Mouse (Mus musculus) embryonic stem cell, embryonic (primary cell): ENCODE measurements around the gene Chchd3.

Source experiments
- CTCF ChIA-PET, 4 experiments: fragments of 300-600 bp in 2 of 4; fragments of 350-600 bp in 2 of 4; sonication (Branson Sonifier 250); formaldehyde crosslinking; loops; one replicate each; lab custom pipeline; 2022; ENCODE audit warnings: inconsistent platforms in 2 of 4; lab: Charles Lee
- POLR2A ChIA-PET, 4 experiments: fragments of 300-600 bp in 2 of 4; fragments of 350-600 bp in 2 of 4; sonication (Branson Sonifier 250); formaldehyde crosslinking; loops; one replicate each; lab custom pipeline; 2022; ENCODE audit warnings: antibody characterized with exemption in 4 of 4, inconsistent platforms in 1 of 4; lab: Charles Lee

Gene Chchd3

DNA sequence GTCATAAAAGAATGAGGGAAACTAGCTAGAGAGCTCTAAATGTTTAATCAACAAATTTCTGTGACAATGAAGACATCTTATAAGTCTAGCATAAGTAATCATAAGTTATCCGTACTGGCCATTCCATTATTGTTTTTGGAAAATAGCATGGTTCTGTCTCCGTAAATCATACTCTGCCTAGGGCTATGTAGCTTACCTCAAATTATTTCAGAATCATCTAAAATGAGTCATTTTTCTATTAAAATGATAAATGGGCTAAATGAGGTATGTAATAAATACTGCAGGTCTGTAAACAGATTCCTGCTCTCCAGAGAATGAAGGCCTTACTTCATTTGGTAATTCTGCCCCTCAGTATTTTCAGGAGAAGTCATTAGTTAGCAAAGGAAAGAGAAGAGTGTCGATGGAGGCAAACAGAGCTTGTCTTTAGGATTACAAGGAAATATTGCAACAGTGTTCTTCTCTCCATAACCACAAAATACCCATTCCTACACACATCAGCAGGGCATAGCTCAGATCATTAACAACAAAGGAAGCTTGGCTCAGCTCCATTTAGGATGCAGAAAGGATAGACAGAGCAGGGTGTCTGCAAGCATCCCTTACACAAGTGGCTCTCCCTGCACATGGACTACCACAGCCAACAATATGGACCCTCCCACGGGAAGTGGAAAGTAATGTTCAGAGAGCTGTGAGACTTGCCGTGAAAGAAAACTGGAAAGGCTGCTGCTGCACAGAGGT lies 100.1 kb downstream of the Chchd3 start:
- ChIA-PET POLR2A (interaction anchor here in 1 of 4 experiments (1.5 to 1.7 kb wide), 2 partner anchors 8 to 20 kb away, joined by 3 to 4 read pairs; no protein-coding TSS in a partner anchor), CTCF (no interaction called here)

DNA sequence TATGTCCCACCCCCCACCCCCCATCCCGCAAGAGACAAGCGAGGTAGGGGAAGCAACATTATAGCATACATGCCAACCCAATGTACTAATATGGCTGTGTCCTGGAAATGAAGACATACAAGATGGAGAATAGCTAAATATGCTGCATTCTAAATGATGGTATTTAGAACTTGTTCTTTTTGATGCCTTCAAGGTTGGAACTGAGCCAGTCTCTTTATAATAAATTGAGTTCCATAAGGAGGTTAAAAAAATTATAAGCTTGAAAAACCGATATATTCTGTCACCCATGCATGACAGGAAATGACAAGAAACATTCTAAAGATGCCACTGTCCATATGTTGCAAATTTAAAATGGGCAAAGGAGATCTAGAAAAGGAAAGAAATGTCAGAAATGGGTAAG lies 104.6 kb downstream of the Chchd3 start:
- POLR2A ChIA-PET: interaction anchor here in 1 of 4 experiments (0.6 to 1.3 kb wide), 3 partner anchors 9 to 14 kb away, joined by 3 to 4 read pairs (median 4); no protein-coding TSS in a partner anchor

DNA sequence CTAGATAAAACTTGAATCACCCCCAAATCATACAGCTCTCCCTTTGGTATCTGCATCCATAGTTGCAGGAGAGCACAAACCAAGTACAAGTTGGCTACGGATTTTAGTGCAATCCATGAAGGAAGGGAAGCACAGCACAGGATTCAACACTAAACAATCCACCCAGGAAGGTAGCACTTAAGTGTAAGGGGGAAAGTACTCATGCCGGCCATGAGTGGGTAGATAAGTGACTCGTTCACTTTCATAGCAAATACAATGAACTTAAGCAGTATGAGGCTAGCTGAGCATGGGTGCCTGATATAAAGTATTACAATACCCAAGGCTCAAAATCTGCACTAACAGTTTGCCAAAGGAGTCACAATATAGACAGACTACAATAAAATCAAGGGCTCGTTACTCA lies 109.1 kb downstream of the Chchd3 start:
- ChIA-PET POLR2A (interaction anchor here in 1 of 4 experiments (0.8 to 1.3 kb wide), 2 partner anchors 11 to 15 kb away, joined by 3 read pairs; no protein-coding TSS in a partner anchor), CTCF (no interaction called here)

More for the DNA sequence above, 104.6 kb downstream of the Chchd3 start:
- CTCF ChIA-PET: interaction anchor here in 1 of 4 experiments (0.7 kb wide), 1 partner anchor 1008 kb away, joined by 5 read pairs; no protein-coding TSS in a partner anchor

GRCm38 (mm10) chr6:32949702-32950101 lies 110.4 kb downstream of the Chchd3 start:
- CTCF ChIA-PET: no interaction called here
- POLR2A ChIA-PET: interaction anchor here in 1 of 4 experiments (1.3 kb wide), 1 partner anchor 10 kb away, joined by 3 read pairs; no protein-coding TSS in a partner anchor

GRCm38 (mm10) chr6:32947225-32947624 lies 112.8 kb downstream of the Chchd3 start:
- ChIA-PET CTCF (interaction anchor here in 1 of 4 experiments (1.1 kb wide), 1 partner anchor 14 kb away, joined by 3 read pairs; no protein-coding TSS in a partner anchor), POLR2A (no interaction called here)

GRCm38 (mm10) chr6:32944956-32945355 lies 115.1 kb downstream of the Chchd3 start:
- ChIA-PET POLR2A (no interaction called here), CTCF (no interaction called here)

DNA sequence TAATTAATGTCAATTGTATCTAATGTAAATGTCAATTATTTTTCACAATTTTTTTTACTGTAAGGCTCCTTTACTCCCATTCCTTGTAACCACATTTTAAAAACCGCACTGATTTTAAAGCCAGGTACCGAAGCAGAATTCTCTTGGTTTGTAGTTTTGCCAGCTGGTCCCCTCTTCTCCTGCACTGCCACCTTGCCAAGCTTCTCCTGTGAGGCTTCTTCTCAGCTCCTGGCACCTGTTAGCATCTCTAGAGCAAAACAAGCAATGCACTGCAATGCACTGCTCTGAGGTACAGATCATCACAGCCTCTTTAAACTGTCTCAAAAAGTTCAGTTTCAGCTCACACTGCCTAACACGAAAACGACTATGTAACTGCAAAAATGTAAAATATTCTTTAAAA lies 116.4 kb downstream of the Chchd3 start:
- POLR2A ChIA-PET: no interaction called here
- CTCF ChIA-PET: no interaction called here

GRCm38 (mm10) chr6:32940299-32940698 lies 119.8 kb downstream of the Chchd3 start:
- CTCF ChIA-PET: interaction anchor here in 1 of 4 experiments (0.6 kb wide), 1 partner anchor 352 kb away, joined by 3 read pairs; the partner anchor contains the start of gene Plxna4
- POLR2A ChIA-PET: interaction anchor here in 2 of 4 experiments (0.8 to 1.6 kb wide), 5 partner anchors 10 to 24 kb away, joined by 3 to 4 read pairs (median 3); no protein-coding TSS in a partner anchor

DNA sequence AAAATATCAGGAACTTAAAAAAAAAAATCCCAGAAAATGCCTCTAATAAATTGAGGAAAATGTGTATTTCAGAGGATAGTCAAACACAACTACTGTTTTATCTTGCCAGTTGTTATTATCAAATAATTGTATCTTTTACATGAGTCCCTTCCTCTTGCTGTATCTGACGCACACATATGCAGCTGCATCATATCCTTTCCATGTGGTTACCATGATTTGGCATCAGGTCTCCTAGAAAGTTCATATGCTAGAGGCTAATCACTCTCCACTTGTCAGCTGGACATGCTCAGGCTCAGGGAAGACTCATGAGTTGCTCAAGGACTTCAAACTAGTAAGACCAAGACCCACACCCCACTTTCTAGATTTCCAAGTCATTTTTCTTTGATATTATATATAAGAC lies 122.4 kb downstream of the Chchd3 start:
- POLR2A ChIA-PET: interaction anchor here in 1 of 4 experiments (0.6 kb wide), 1 partner anchor 328 kb away, joined by 3 read pairs; no protein-coding TSS in a partner anchor
- CTCF ChIA-PET: no interaction called here

DNA sequence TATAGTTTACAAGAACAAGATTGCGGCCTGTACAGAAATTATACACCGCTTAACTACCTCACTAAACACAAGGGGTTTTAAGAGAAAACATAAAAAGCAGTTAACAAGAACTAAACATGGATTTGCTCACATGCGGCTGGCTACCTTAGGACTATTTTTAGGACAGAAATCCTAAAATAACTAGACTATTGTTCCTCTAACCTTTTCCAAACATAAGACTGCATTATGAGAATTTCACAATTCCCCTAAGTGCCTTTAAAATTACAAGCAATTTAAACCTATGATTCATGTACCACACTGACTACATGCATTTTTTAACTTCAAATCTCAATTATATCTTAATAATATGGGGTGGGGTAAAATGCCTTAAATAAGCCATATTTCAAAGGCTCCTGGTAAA lies 123.3 kb downstream of the Chchd3 start:
- CTCF ChIA-PET: no interaction called here
- POLR2A ChIA-PET: interaction anchor here in 3 of 4 experiments (0.6 to 1.2 kb wide), 5 partner anchors 9 to 408 kb away, joined by 3 read pairs; no protein-coding TSS in a partner anchor

DNA sequence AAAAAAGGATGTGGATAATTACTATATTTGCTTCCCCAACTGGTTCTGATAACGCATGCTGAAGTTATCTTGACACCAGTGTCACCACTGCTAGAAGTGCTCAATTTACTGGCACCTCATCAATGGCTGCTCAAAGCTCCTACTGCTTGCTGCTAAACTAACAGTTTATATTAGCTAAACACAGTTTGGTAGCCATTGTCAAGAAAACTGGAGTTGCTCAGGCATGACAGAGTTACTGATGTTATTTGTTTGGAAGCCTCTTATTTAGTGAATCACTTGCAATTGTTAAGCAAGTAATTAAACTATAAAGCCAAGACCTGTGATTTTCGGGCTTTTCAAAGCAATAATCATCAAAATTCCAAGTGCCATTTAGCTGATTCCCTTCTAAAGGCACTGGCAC lies 123.7 kb downstream of the Chchd3 start:
- CTCF ChIA-PET: no interaction called here
- POLR2A ChIA-PET: interaction anchor here in 2 of 4 experiments (0.6 to 1.3 kb wide), 5 partner anchors 8 to 408 kb away, joined by 3 read pairs; no protein-coding TSS in a partner anchor

- CTCF ChIA-PET: no interaction called here
Observed at GRCm38 (mm10) chr6:32935576-32935975, 124.5 kb downstream of the Chchd3 start.

GRCm38 (mm10) chr6:32931106-32931770 lies 128.8 kb downstream of the Chchd3 start:
- CTCF ChIA-PET: no interaction called here
- POLR2A ChIA-PET: interaction anchor here in 1 of 4 experiments (0.7 to 2.2 kb wide), 4 partner anchors 9 to 117 kb away, joined by 3 to 7 read pairs (median 4); no protein-coding TSS in a partner anchor

More at GRCm38 (mm10) chr6:32935576-32935975, 124.5 kb downstream of the Chchd3 start:
- POLR2A ChIA-PET: interaction anchor here in 2 of 4 experiments (0.6 to 1.3 kb wide), 3 partner anchors 7 to 30 kb away, joined by 3 read pairs; no protein-coding TSS in a partner anchor

GRCm38 (mm10) chr6:32922391-32922790 lies 137.7 kb downstream of the Chchd3 start:
- ChIA-PET CTCF (no interaction called here), POLR2A (interaction anchor here in 1 of 4 experiments (1.0 to 1.5 kb wide), 2 partner anchors 9 to 11 kb away, joined by 3 to 7 read pairs; no protein-coding TSS in a partner anchor)

DNA sequence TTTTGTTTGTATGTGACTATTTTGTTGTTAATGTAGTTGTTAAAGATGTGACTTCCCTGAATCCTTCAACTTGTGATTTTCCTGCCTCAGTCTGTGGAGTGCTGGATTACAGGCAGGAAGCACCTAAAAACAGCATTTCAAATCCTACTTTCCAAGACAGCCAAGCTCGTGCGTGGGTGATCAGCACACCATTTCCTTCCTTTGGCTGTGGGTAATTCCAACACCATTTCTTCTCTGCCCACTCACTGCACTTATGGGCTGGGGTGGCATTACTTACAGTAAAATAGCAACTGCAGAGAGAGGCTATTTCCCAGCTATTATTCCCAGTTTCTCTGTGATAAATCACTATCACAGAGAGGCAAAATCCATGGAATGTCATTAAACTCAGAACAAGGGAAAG lies 140.0 kb downstream of the Chchd3 start:
- ChIA-PET POLR2A (no interaction called here), CTCF (no interaction called here)

- CTCF ChIA-PET: no interaction called here
- POLR2A ChIA-PET: no interaction called here
Observed at GRCm38 (mm10) chr6:32910692-32911091, 149.4 kb downstream of the Chchd3 start.

DNA sequence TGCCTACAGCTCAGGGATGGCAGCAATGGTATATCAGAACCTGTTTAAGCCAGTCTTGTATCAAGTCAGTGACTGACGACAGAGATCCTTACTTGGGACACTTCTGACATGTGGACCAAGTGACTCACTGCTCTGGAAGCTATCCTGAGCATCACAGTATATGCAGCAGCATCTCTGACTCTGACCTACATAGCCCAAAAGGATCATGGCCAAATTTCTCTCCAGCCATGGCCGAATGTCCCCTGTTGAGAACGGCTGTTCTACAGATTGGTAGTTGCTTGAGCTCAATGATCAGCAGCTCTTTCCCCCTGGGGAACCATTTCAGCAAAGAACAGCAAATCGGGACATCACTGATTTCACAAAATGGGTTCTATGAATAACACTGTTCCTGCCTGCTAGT lies 161.0 kb downstream of the Chchd3 start:
- ChIA-PET CTCF (no interaction called here), POLR2A (interaction anchor here in 1 of 4 experiments (0.6 to 0.7 kb wide), 2 partner anchors 78 to 154 kb away, joined by 3 to 4 read pairs; no protein-coding TSS in a partner anchor)

- POLR2A ChIA-PET: no interaction called here
Observed at GRCm38 (mm10) chr6:32894100-32894499, 166.0 kb downstream of the Chchd3 start.

DNA sequence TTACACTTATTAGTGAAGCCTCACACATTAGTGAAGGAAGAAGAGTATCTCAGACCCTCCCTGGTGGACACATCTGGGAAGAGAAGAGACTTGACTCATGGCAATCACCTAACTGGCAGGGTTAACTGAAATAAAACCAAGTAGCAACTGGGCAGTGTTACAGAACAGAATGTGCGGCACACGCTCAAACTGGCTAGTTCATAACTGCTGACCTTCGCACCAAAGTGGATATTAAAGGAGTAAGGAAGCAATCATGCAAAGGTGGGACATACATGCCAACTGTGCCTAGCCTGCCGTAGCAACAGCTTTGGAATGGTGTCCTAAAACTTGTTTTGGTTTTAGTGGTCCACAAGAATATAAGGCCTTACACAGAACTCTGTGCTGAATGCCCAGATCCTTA lies 169.3 kb downstream of the Chchd3 start:
- POLR2A ChIA-PET: no interaction called here
- CTCF ChIA-PET: interaction anchor here in 1 of 4 experiments (0.6 kb wide), 1 partner anchor 36 kb away, joined by 4 read pairs; no protein-coding TSS in a partner anchor

More at GRCm38 (mm10) chr6:32894100-32894499, 166.0 kb downstream of the Chchd3 start:
- CTCF ChIA-PET: no interaction called here
